Mouse (Mus musculus): ENCODE data around the gene Cebpb.
A peak's percentile ranks its signal among the peaks of the same experiment; 100 is the strongest.

The Cebpb gene

DNA sequence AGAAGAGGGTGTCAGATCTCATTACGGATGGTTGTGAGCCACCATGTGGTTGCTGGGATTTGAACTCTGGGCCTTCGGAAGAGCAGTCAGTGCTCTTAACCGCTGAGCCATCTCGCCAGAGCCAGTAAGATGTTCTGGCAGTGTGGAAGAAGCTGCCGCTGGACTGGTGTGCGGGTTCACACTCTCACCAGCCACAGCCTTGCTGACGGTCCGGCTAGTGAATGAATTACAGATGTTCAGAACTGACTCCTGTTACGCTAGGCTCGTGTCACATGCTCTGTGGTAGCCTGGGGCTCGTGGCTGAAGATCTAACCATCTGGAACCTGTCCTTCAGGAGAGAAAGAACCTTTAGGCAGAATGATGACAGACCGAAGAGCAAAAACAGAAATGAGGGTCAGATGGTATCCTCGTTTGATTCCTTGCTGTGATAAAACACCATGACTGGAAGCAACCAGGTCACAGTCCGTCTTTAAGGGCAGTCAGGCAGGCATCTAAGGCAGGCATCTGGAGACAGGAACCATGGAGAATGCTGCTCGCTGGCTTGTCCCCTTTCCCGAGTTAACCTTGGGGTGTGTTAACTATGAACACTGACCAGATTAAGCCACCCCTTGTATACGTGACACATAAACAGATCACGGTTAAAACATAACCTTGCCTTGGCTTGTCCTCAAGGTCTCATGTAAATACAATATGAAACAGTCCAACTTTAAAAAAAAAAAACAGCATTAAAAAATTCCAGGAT is 22.6 kb upstream of the Cebpb start:
- no peak for DNase-seq (ENCODE audit: low spot score in 2 of 2)

- DNase-seq (ENCODE audit: low spot score in 2 of 2) = no peak
Observed at GRCm38 (mm10) chr2:167668426-167668825, 20.3 kb upstream of the Cebpb start.

DNA sequence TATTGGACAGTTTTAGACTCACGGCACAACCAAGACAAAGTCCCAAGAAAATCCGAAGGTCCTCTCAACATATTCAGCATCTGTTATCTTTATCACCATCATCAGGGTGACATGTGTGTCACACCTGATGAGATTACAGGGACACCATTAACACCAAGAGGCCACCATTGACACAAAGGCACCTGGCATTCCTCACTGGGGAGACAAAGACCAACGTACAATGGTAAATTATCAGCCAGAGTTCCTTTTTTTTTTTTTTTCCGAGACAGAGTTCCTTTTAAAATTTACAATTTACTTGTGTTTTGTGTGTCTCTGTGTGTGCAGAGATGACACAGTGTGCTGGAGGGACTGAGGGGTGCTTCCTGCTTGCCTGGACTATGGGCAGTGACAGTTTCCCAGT is 19.3 kb upstream of the Cebpb start:
- no peak for DNase-seq (ENCODE audit: low spot score in 2 of 2)

GRCm38 (mm10) chr2:167671101-167671633 is 17.5 kb upstream of the Cebpb start:
- DNase-seq (ENCODE audit: low spot score in 2 of 2) = no peak

- no peak for DNase-seq (ENCODE audit: low spot score in 2 of 2)
Observed at GRCm38 (mm10) chr2:167672212-167672685, 16.5 kb upstream of the Cebpb start.

DNA sequence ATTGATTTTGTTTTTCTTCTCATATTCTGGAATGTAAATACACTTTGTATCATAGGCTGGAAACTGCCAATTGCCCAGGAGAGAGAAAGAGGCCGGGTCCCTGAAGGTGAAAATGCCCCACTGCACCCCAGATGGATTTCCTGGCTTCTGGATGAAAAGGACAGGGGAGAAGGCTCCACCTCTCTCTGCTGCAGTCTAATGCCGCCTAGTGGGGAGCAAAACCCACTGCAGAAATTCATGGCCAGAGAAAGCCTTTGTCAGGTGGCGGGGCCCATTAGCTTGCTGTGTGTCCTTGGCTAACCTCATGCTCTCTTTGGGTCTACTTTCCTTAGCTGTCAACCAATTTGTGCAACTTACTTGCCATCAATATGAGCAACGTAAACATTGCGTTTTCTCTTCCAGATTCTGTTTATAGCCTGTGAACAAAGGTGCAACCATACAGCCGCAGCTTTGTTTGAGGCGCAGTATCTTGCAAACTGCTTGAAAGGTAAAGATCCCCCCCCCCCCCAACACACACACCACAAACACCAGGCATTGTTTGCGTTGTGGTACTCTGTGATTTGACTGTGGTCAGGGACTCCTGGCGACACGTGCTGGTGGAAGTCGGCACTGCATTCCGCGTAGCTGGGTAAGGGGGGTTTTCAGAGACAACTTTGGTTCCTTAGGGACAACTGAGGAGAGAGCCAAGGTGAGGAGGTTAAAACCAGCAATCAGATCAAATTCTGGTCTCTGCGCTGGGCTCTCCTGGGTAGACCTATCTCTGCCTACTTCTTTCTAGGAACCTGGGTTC is 13.4 kb upstream of the Cebpb start:
- DNase-seq (ENCODE audit: low spot score in 2 of 2) = no peak

GRCm38 (mm10) chr2:167678600-167678999 is 10.1 kb upstream of the Cebpb start:
- DNase-seq (ENCODE audit: low spot score in 2 of 2) = no peak

- DNase-seq (ENCODE audit: low spot score in 2 of 2) = peak; percentile 75 to 79
Observed at GRCm38 (mm10) chr2:167679902-167680430, 8.7 kb upstream of the Cebpb start.

GRCm38 (mm10) chr2:167680657-167681056 is 8.1 kb upstream of the Cebpb start:
- DNase-seq (ENCODE audit: low spot score in 2 of 2) = no peak

DNA sequence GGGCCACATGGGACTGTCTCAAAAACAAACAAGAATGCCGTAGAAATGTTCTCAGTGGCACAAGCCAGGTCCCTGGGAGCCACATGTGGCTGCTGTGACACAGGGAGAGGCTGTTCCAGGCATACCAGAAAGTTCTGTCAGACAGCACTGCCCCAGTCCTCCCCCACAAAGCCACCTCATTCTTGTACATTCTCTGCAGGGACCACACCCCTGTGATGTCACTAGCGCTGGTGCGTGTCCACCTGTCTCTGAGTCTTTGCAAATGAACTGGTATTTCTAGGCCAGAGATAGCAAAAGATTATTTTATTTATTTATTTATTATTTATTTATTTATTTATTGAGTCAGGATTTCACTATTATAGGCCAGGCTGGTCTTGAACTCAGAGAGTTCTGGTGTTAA is 5.0 kb upstream of the Cebpb start:
- DNase-seq (ENCODE audit: low spot score in 2 of 2) = no peak

GRCm38 (mm10) chr2:167685137-167685536 is 3.6 kb upstream of the Cebpb start:
- peak; percentile 98 to 99 for DNase-seq (ENCODE audit: low spot score in 2 of 2)

DNA sequence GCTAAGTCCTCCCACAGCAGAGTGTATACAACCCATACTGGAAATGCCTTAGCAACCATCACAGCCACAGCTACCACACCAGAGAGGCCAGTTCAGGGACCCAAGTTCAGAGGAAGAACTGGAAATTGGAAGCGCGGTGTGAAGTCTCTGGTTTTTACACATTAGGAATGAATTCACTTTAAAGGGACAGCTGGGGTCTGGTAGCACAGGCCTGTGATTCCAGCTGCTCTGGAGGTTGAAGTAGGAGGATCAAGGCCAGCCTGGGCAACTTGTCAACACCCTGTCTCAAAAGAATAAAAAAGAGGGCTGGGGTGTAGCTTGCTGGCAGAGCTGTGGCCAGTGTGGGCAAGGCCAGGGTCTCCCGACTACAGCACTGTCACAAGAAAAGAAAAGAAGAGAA is 2.9 kb upstream of the Cebpb start:
- no peak for DNase-seq (ENCODE audit: low spot score in 2 of 2)

GRCm38 (mm10) chr2:167686382-167687249 is 2.1 kb upstream of the Cebpb start:
- DNase-seq (ENCODE audit: low spot score in 2 of 2) = no peak

DNA sequence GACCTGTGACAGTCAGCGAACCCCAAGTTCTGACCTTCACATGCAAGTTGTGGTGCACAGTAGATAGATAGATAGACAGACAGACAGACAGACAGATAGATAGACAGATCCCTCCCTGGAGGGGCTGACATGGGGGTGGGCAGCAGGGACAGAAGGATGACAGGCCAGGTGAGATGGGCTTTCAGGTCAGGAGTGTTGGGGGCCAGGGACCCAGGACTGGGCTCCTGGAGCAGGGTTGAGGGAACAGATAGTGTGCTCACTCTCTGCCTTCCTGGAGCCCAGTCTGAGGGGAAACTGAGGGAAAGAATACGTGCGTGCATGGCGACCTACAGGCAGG is 1.5 kb upstream of the Cebpb start:
- no peak for DNase-seq (ENCODE audit: low spot score in 2 of 2)

DNA sequence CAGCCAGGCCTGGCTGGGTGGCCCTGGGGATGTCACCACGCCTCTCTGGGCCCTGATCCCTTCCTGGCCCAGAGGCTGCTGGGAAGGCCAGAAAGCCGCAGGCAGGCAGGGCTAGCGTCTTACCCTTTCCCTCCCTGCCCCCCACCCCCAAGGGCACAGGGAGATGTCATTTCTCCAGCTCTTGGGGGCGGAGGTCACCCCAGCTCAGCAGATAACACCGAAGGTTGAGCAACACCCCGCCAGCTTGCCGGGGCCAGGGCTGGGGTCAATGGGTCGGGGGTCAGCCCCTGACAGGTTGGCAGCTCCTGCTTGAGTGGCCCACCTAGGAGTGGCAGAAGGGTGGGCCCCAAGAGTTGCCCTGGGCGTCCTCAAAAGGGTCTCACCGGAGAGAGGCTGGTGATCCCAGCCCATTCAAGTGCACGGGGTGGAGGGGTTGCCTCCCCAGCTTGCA is 1.0 kb upstream of the Cebpb start:
- no peak for DNase-seq (ENCODE audit: low spot score in 2 of 2)

DNA sequence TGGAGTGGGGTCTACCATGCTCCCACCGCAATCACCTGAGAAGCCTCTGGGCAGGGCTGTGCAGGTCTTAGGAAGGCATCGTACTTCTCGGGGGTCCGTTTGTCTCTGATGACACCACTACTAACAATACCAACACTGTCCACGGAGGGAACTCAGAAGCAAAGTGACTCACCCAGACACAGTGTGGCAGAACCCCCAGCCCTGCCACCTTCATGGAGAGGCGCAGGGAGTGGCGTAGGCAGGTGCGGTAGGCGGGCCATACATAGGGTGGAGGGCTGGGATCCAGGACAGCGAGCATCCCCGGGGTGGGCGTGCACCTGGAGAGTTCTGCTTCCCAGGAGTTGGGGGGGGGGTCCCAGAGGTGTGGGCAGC is 603 bp upstream of the Cebpb start:
- DNase-seq (ENCODE audit: low spot score in 2 of 2) = peak in 1 of 2 experiments; percentile 19

- DNase-seq (ENCODE audit: low spot score in 2 of 2) = peak; percentile 53 to 61
Observed at GRCm38 (mm10) chr2:167689501-167690218, 945 bp downstream of the Cebpb start, which contains the start of gene Tmem189. Tmem189 (minus strand) TSS chr2:167689822.

- DNase-seq (ENCODE audit: low spot score in 2 of 2) = peak in 1 of 2 experiments; percentile 31
Observed at GRCm38 (mm10) chr2:167690219-167690961, 1.7 kb downstream of the Cebpb start.

GRCm38 (mm10) chr2:167690962-167691311 is 2.2 kb downstream of the Cebpb start:
- DNase-seq (ENCODE audit: low spot score in 2 of 2) = no peak

GRCm38 (mm10) chr2:167691410-167691809 is 2.7 kb downstream of the Cebpb start:
- no peak for DNase-seq (ENCODE audit: low spot score in 2 of 2)
